Mouse (Mus musculus) liver, embryonic 14.5 days (tissue): ENCODE measurements at regions not wholly inside any gene's neighbourhood (a gene's known extent, or its start where the extent isn't known, plus 50 kb on each side); places are given as distances from the start of the nearest gene placed in this dataset.

ENCODE experiments used
- CTCF ChIP-seq: IDR thresholded peaks from 2 replicates; pipeline ENCODE4 v1.5.1; 2016; ENCODE audit warnings: antibody characterized with exemption, low read depth, control low read depth
- EP300 ChIP-seq: IDR thresholded peaks from 2 replicates; pipeline ENCODE4 v1.6.1; 2016; ENCODE audit warnings: antibody characterized with exemption, low read depth

GRCm38 (mm10) chr10:117542886-117543695 is 86.2 kb upstream of the Cpm start:
- TF ChIP-seq CTCF: no peak
- no peak for TF ChIP-seq EP300
